Mouse (Mus musculus) MEL (cell line): Measurements from ENCODE around the gene Edrf1. TPM values are rescaled to one million over a fixed set of nuclear protein-coding genes. Genes with fewer than 3 reads are reported as not detected.

Experiments
- DNase-seq: peaks from one replicate; pipeline ENCODE4 v3.0.0; 2011; ENCODE audit warnings: low read depth, low spot score
- H3K27ac ChIP-seq: 2 replicates; pipeline ENCODE4 v1.5.1; 2012; ENCODE audit warnings: low read depth, mild to moderate bottlenecking, control low read depth, low read length, moderate library complexity; ENCODE audit not compliant: control insufficient read depth
- H3K27me3 ChIP-seq, 2 experiments: fragments of 150-350 bp in 1 of 2; sonication (generic) in 1 of 2; 2 replicates each; pipeline ENCODE4 v1.6.1; 2012; ENCODE audit warnings: low read length in 2 of 2, mild to moderate bottlenecking in 2 of 2, improper control_type of control experiment in 1 of 2, moderate library complexity in 1 of 2; ENCODE audit not compliant: insufficient read depth in 2 of 2, control insufficient read depth in 1 of 2
- H3K36me3 ChIP-seq, 2 experiments: 2 replicates each; pipeline ENCODE4 v1.6.1; 2012 to 2014; ENCODE audit warnings: low read length in 2 of 2, improper control_type of control experiment in 1 of 2, inconsistent platforms in 1 of 2, mild to moderate bottlenecking in 1 of 2; ENCODE audit not compliant: insufficient read depth in 2 of 2, control insufficient read depth in 1 of 2
- H3K4me1 ChIP-seq, 2 experiments: fragments of 150-350 bp in 1 of 2; sonication (generic) in 1 of 2; 2 replicates each; pipeline ENCODE4 v1.6.1; 2012; ENCODE audit warnings: low read length in 2 of 2, improper control_type of control experiment in 1 of 2, mild to moderate bottlenecking in 1 of 2; ENCODE audit not compliant: insufficient read depth in 2 of 2, control insufficient read depth in 1 of 2
- H3K4me3 ChIP-seq, 2 experiments: fragments of 150-350 bp in 1 of 2; sonication (generic) in 1 of 2; 2 replicates each; pipeline ENCODE4 v1.5.1; 2012; ENCODE audit warnings: low read depth in 2 of 2, low read length in 2 of 2, mild to moderate bottlenecking in 2 of 2, moderate library complexity in 2 of 2, control low read depth in 1 of 2, improper control_type of control experiment in 1 of 2; ENCODE audit not compliant: control insufficient read depth in 1 of 2, insufficient read depth in 1 of 2
- H3K79me2 ChIP-seq: 2 replicates; pipeline ENCODE4 v1.6.1; 2012; ENCODE audit warnings: mild to moderate bottlenecking, low read length, moderate library complexity; ENCODE audit not compliant: control insufficient read depth, poor library complexity, insufficient read depth
- H3K9ac ChIP-seq: 2 replicates; pipeline ENCODE4 v1.6.1; 2012; ENCODE audit warnings: low read depth, mild to moderate bottlenecking, control low read depth, low read length, moderate library complexity; ENCODE audit not compliant: control insufficient read depth, poor library complexity, severe bottlenecking
- H3K9me3 ChIP-seq: fragments of 150-350 bp; sonication (generic); replicated peaks from 2 replicates; pipeline ENCODE4 v1.6.1; 2012; ENCODE audit warnings: mild to moderate bottlenecking, low read length, improper control_type of control experiment, moderate library complexity; ENCODE audit not compliant: insufficient read depth
- BHLHE40 ChIP-seq: IDR thresholded peaks from 2 replicates; pipeline ENCODE4 v1.6.1; 2012; ENCODE audit warnings: low read depth, mild to moderate bottlenecking, inconsistent platforms, low read length, improper control_type of control experiment, borderline replicate concordance
- CHD1 ChIP-seq: IDR thresholded peaks from 2 replicates; pipeline ENCODE4 v1.6.1; 2012; ENCODE audit warnings: low read depth, mild to moderate bottlenecking, inconsistent platforms, low read length, improper control_type of control experiment
- CHD2 ChIP-seq: IDR thresholded peaks from 2 replicates; pipeline ENCODE4 v1.6.1; 2011; ENCODE audit warnings: low read length, improper control_type of control experiment
- ELF1 ChIP-seq: IDR thresholded peaks from 2 replicates; pipeline ENCODE4 v1.6.1; 2014; ENCODE audit warnings: low read depth, mild to moderate bottlenecking, inconsistent platforms, low read length, improper control_type of control experiment, moderate library complexity
- EP300 ChIP-seq, 2 experiments: IDR thresholded peaks; 2 replicates each; pipeline ENCODE4 v1.6.1; 2011; ENCODE audit warnings: improper control_type of control experiment in 2 of 2, low read length in 2 of 2, low read depth in 1 of 2, mild to moderate bottlenecking in 1 of 2
- HCFC1 ChIP-seq: IDR thresholded peaks from 2 replicates; pipeline ENCODE4 v1.6.1; 2012; ENCODE audit warnings: low read depth, mild to moderate bottlenecking, inconsistent platforms, low read length, improper control_type of control experiment, moderate library complexity
- KAT2A ChIP-seq: conservative IDR thresholded peaks from 2 replicates; pipeline ENCODE4 v1.6.1; 2012; ENCODE audit warnings: low read depth, low read length, improper control_type of control experiment, inconsistent platforms
- MAFK ChIP-seq: IDR thresholded peaks from 2 replicates; pipeline ENCODE4 v1.6.1; 2011; ENCODE audit warnings: low read depth, mild to moderate bottlenecking, low read length, improper control_type of control experiment, borderline replicate concordance
- MAX ChIP-seq: IDR thresholded peaks from 2 replicates; pipeline ENCODE4 v1.6.1; 2011; ENCODE audit warnings: low read length, improper control_type of control experiment
- MXI1 ChIP-seq: IDR thresholded peaks from 2 replicates; pipeline ENCODE4 v1.6.1; 2011; ENCODE audit warnings: mild to moderate bottlenecking, low read depth, low read length, improper control_type of control experiment
- MYB ChIP-seq: IDR thresholded peaks from 2 replicates; pipeline ENCODE4 v1.6.1; 2011; ENCODE audit warnings: mild to moderate bottlenecking, low read depth, low read length, improper control_type of control experiment
- NRF1 ChIP-seq: IDR thresholded peaks from 2 replicates; pipeline ENCODE4 v1.6.1; 2014; ENCODE audit warnings: low read depth, mild to moderate bottlenecking, inconsistent platforms, low read length, improper control_type of control experiment, moderate library complexity; ENCODE audit not compliant: poor library complexity, insufficient read depth, severe bottlenecking
- POLR2A ChIP-seq, 2 experiments: IDR thresholded peaks; 2 replicates each; pipeline ENCODE4 v1.6.1; 2011 to 2012; ENCODE audit warnings: low read length in 2 of 2, mild to moderate bottlenecking in 2 of 2, control low read depth in 1 of 2, improper control_type of control experiment in 1 of 2, low read depth in 1 of 2, moderate library complexity in 1 of 2; ENCODE audit not compliant: control insufficient read depth in 1 of 2, insufficient read depth in 1 of 2, poor library complexity in 1 of 2
- POLR2AphosphoS5 ChIP-seq: IDR thresholded peaks from 2 replicates; pipeline ENCODE4 v1.6.1; 2012; ENCODE audit warnings: low read depth, borderline replicate concordance, mild to moderate bottlenecking, inconsistent platforms, low read length, moderate library complexity, mixed read lengths
- RAD21 ChIP-seq: IDR thresholded peaks from 2 replicates; pipeline ENCODE4 v1.6.1; 2011; ENCODE audit warnings: mild to moderate bottlenecking, low read depth, low read length, improper control_type of control experiment
- SIN3A ChIP-seq: IDR thresholded peaks from 2 replicates; pipeline ENCODE4 v1.6.1; 2012; ENCODE audit warnings: low read length, improper control_type of control experiment, inconsistent platforms
- SMC3 ChIP-seq: IDR thresholded peaks from 2 replicates; pipeline ENCODE4 v1.6.1; 2011; ENCODE audit warnings: low read depth, low read length, improper control_type of control experiment
- TBP ChIP-seq: IDR thresholded peaks from 2 replicates; pipeline ENCODE4 v1.8.0; 2011; ENCODE audit warnings: low read depth, low read length, improper control_type of control experiment
- USF1 ChIP-seq: IDR thresholded peaks from 2 replicates; pipeline ENCODE4 v1.6.1; 2014; ENCODE audit warnings: low read depth, mild to moderate bottlenecking, inconsistent platforms, low read length, improper control_type of control experiment, moderate library complexity
- ZC3H11A ChIP-seq: IDR thresholded peaks from 2 replicates; pipeline ENCODE4 v1.6.1; 2012; ENCODE audit warnings: low read depth, mild to moderate bottlenecking, inconsistent platforms, low read length, improper control_type of control experiment
- ZKSCAN1 ChIP-seq: IDR thresholded peaks from 2 replicates; pipeline ENCODE4 v1.6.1; 2012; ENCODE audit warnings: low read depth, mild to moderate bottlenecking, inconsistent platforms, low read length, improper control_type of control experiment, moderate library complexity
- ZMIZ1 ChIP-seq: IDR thresholded peaks from 2 replicates; pipeline ENCODE4 v1.6.1; 2012; ENCODE audit warnings: low read depth, mild to moderate bottlenecking, inconsistent platforms, low read length, improper control_type of control experiment, moderate library complexity
- ZNF384 ChIP-seq: IDR thresholded peaks from 2 replicates; pipeline ENCODE4 v1.6.1; 2012; ENCODE audit warnings: low read depth, mild to moderate bottlenecking, inconsistent platforms, low read length, improper control_type of control experiment
- polyA plus RNA-seq, 2 experiments: library from polyadenylated mRNA; stranded (reverse) in 1 of 2; unstranded in 1 of 2; fragments of >175 nt in 1 of 2; fragments of >200 nt in 1 of 2; gene quantifications; 2 replicates each; pipeline versions ENCODE4 v1.2.1 to v1.2.4; 2012; ENCODE audit warnings: low replicate concordance in 2 of 2, low read depth in 1 of 2; ENCODE audit not compliant: insufficient read length in 2 of 2, insufficient read depth in 1 of 2, missing spikeins in 1 of 2
- total RNA-seq: library from RNA; depleted of rRNA; stranded (reverse); fragments of 300-350 nt; gene quantifications from 2 replicates; pipeline ENCODE4 v1.2.3, GENCODE M21; 2012

Gene Edrf1
- total and polyA plus RNA-seq, 3 experiments = 17.8 to 104 (median 28.1) TPM

DNA sequence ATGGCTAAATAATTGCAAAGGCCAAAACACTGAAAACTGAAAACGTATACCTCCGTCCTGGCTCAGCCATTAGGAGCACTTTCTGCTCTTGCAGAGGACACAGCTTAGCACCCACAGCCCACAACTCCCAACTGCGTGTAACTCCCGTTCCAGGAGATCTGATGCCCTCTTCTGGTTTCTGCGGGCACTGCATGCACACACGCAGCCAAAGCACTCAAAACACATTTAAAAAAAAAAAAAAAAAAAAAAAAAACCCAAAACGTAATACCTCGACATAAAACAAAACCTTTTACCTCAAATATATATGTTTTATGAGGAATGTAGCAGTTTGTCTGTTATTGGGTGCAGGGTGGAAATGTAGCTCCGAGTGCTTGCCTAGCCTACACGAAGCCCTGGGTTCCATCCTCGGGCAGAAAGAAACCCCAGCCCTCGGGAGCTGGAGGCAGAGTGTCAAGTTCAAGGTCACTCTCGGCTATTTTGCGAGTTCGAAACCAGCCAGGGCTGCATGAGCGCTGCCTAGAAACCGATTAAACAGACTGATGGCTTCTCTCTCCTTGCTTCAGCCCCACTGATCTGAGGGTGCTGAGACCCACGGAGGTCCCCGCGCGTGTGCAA, 498 bp upstream of the Edrf1 start (continued):
- TF ChIP-seq CHD2 (no peak), ZMIZ1 (0 out of 2 replicates have a peak, but pooled peaks have one; percentile 6), ZC3H11A (peak; percentile 64)

DNA sequence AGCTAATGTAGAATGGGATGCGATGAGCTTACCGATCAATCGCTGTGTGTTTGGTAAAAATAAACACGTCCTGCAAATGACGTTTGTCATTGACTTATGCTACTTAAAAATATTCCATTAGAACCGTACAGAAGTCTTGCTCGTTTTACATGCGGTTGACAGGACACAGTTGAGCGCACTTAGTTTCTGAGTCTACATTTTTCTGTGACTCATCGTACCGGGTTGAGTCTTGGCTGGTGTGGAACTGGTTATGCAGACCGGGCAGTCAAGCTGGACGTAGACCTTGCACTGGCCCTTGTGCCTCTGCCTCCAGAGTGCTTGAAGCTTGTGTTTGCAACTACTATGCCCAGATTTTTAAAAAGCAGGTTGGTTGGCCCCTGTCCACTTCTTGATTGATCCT, 963 bp downstream of the Edrf1 start:
- no peak for TF ChIP-seq RAD21
- TF ChIP-seq BHLHE40 = no peak
- no peak for TF ChIP-seq POLR2AphosphoS5
- no peak for TF ChIP-seq ELF1
- peak; percentile 27; the same call in 1 of the 2 replicates for TF ChIP-seq ZNF384
- peaks cover 0 to 9% of the 10 kb centered on the region in 2 experiments; a peak in 1 of 4 replicates for H3K4me1 ChIP-seq
- DNase-seq = peak; percentile 58
- no peak overlapping the region for H3K27ac ChIP-seq
- peak overlapping the region; percentile 96 for H3K9ac ChIP-seq
- H3K36me3 ChIP-seq = peaks cover 6 to 13% of the 10 kb centered on the region in 2 experiments
- H3K9me3 ChIP-seq = no peaks in the 10 kb centered on the region
- peak overlapping the region; percentile 82 to 94 for H3K4me3 ChIP-seq
- peaks cover 16% of the 10 kb centered on the region for H3K79me2 ChIP-seq
- H3K27me3 ChIP-seq = no peaks in the 10 kb centered on the region

DNA sequence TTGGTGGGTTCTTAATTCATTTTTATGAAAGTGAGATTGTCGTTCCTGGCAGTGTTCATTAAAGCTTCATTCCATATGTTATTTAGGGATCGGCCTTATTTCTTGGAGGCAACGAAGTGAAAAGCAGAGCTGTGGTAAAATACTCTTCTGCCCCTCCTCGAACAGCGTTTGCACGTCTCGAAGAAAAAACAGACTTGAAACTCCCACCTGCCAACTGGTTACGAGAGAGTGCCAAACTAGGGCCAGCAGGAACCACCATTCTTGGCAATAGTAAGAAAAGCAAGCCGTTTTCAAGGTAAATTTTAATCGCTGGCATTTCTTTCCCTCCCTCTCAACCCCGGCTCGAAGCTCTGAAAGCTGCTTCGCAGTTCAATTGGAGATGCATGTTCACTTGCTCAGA, 1.5 kb downstream of the Edrf1 start:
- peaks cover 16% of the 10 kb centered on the region for H3K79me2 ChIP-seq
- H3K4me1 ChIP-seq = peaks cover 0 to 9% of the 10 kb centered on the region in 2 experiments; a peak in 1 of 4 replicates
- peak overlapping the region; percentile 82 to 94; a peak in 3 of 4 replicates for H3K4me3 ChIP-seq
- no peak for DNase-seq
- TF ChIP-seq USF1 (no peak), SMC3 (no peak), POLR2AphosphoS5 (no peak), SIN3A (no peak), ZKSCAN1 (no peak), EP300 (IDR thresholded peaks at IDR 0.05; ENCODE audit: low read depth in 1 of 2, low read length in 2 of 2) (no peak), KAT2A (no peak), MAX (no peak), ZNF384 (no peak), NRF1 (no peak), MXI1 (no peak), CHD1 (no peak), HCFC1 (no peak), MAFK (no peak), TBP (no peak), MYB (no peak), POLR2A (IDR thresholded peaks at IDR 0.05; ENCODE audit: control insufficient read depth in 1 of 2, insufficient read depth in 1 of 2, low read depth in 1 of 2, low read length in 2 of 2, poor library complexity in 1 of 2) (no peak)
- no peaks in the 10 kb centered on the region for H3K9me3 ChIP-seq
- H3K27ac ChIP-seq = no peak overlapping the region
- peak overlapping the region; percentile 96; the same call in 1 of the 2 replicates for H3K9ac ChIP-seq
- H3K36me3 ChIP-seq = peaks cover 6 to 16% of the 10 kb centered on the region in 2 experiments
- H3K27me3 ChIP-seq = no peaks in the 10 kb centered on the region
